Mouse (Mus musculus) brain, embryonic 14.5 days (tissue): Measurements from ENCODE around the gene Slc8b1. TPM values are rescaled to one million over a fixed set of nuclear protein-coding genes. Genes with fewer than 3 reads are reported as not detected.
A peak's percentile ranks its signal among the peaks of the same experiment; 100 is the strongest.

ENCODE experiments used
- DNase-seq: peaks from one replicate; pipeline ENCODE4 v3.0.0-alpha.2; 2011; ENCODE audit warnings: low read depth
- CTCF ChIP-seq: fragments of 200-500 bp; IDR thresholded peaks from 2 replicates; pipeline ENCODE4 v1.5.1; 2012; ENCODE audit warnings: inconsistent platforms, mild to moderate bottlenecking, moderate library complexity, borderline replicate concordance; ENCODE audit not compliant: insufficient read depth, insufficient read length; ENCODE audit errors: extremely low read depth
- POLR2A ChIP-seq: fragments of 200-500 bp; IDR thresholded peaks from 2 replicates; pipeline ENCODE4 v1.6.1; 2012; ENCODE audit warnings: mild to moderate bottlenecking, inconsistent platforms, borderline replicate concordance; ENCODE audit not compliant: poor library complexity, insufficient read depth, insufficient read length, severe bottlenecking; ENCODE audit errors: extremely low read depth
- polyA plus RNA-seq: library from polyadenylated mRNA; depleted of rRNA; stranded (reverse); fragments of >200 nt; gene quantifications from 2 replicates; pipeline ENCODE4 v1.2.3, GENCODE M21; 2012

Gene Slc8b1
- polyA plus RNA-seq, 1 experiment, result 3.5 TPM

GRCm38 (mm10) chr5:120565171-120565905 lies 54.4 kb downstream of the Slc8b1 start:
- no peak for TF ChIP-seq POLR2A
- TF ChIP-seq CTCF, result no peak
- no peak for DNase-seq

GRCm38 (mm10) chr5:120566101-120566500 lies 55.1 kb downstream of the Slc8b1 start:
- no peak for TF ChIP-seq CTCF
- TF ChIP-seq POLR2A, result no peak
- peak; percentile 98 for DNase-seq

GRCm38 (mm10) chr5:120566681-120567252 lies 55.8 kb downstream of the Slc8b1 start:
- DNase-seq, result no peak
- TF ChIP-seq CTCF (no peak), POLR2A (no peak)

- peak; percentile 87 for DNase-seq
- TF ChIP-seq CTCF (no peak), POLR2A (no peak)
Measured at GRCm38 (mm10) chr5:120567253-120567701, 56.3 kb downstream of the Slc8b1 start.

GRCm38 (mm10) chr5:120567761-120568211 lies 56.8 kb downstream of the Slc8b1 start:
- DNase-seq, result peak; percentile 84
- TF ChIP-seq CTCF (no peak), POLR2A (no peak)

- peak; percentile 79 for DNase-seq
- no peak for TF ChIP-seq POLR2A
- no peak for TF ChIP-seq CTCF
Measured at GRCm38 (mm10) chr5:120568336-120568768, 57.4 kb downstream of the Slc8b1 start.

GRCm38 (mm10) chr5:120568964-120569363 lies 58.0 kb downstream of the Slc8b1 start:
- no peak for TF ChIP-seq CTCF
- DNase-seq, result no peak

GRCm38 (mm10) chr5:120569791-120570190 lies 58.8 kb downstream of the Slc8b1 start:
- no peak for TF ChIP-seq CTCF
- no peak for TF ChIP-seq POLR2A
- no peak for DNase-seq

- TF ChIP-seq POLR2A (no peak), CTCF (no peak)
- DNase-seq, result no peak
Measured at GRCm38 (mm10) chr5:120570289-120570897, 59.4 kb downstream of the Slc8b1 start.

- no peak for TF ChIP-seq CTCF
- no peak for TF ChIP-seq POLR2A
- DNase-seq, result no peak
Measured at GRCm38 (mm10) chr5:120571056-120571740, 60.2 kb downstream of the Slc8b1 start.

- TF ChIP-seq CTCF (no peak), POLR2A (no peak)
- no peak for DNase-seq
Measured at GRCm38 (mm10) chr5:120574469-120575063, 63.6 kb downstream of the Slc8b1 start.

- TF ChIP-seq POLR2A (no peak), CTCF (no peak)
Measured at GRCm38 (mm10) chr5:120576781-120577301, 65.9 kb downstream of the Slc8b1 start.

More at GRCm38 (mm10) chr5:120576781-120577301, 65.9 kb downstream of the Slc8b1 start:
- no peak for DNase-seq
